Mouse (Mus musculus): ENCODE results near the gene Tmem140.

The Tmem140 gene

GRCm38 (mm10) chr6:34862791-34863403 lies at the start of gene Tmem140:
Tmem140 (plus strand) TSS chr6:34863146.
- DNase-seq (ENCODE audit: low read depth, low spot score) = peak; percentile 77

- DNase-seq (ENCODE audit: low read depth, low spot score) = peak; percentile 27
These were observed 38.5 kb upstream of the Tmem140 start for GRCm38 (mm10) chr6:34824406-34824805.

- no peak for DNase-seq (ENCODE audit: low read depth, low spot score)
These were observed 30.6 kb upstream of the Tmem140 start for GRCm38 (mm10) chr6:34832352-34832751.

GRCm38 (mm10) chr6:34861546-34862053 lies 1.3 kb upstream of the Tmem140 start:
- no peak for DNase-seq (ENCODE audit: low read depth, low spot score)

- peak; percentile 38 for DNase-seq (ENCODE audit: low read depth, low spot score)
These were observed 565 bp upstream of the Tmem140 start for GRCm38 (mm10) chr6:34862381-34862780.

- no peak for DNase-seq (ENCODE audit: low read depth, low spot score)
These were observed 1.0 kb downstream of the Tmem140 start for GRCm38 (mm10) chr6:34863786-34864514.

- DNase-seq (ENCODE audit: low read depth, low spot score) = no peak
These were observed 2.3 kb downstream of the Tmem140 start for GRCm38 (mm10) chr6:34865213-34865612.

- peak; percentile 90 for DNase-seq (ENCODE audit: low read depth, low spot score)
These were observed 3.0 kb downstream of the Tmem140 start for GRCm38 (mm10) chr6:34865711-34866593.

GRCm38 (mm10) chr6:34866786-34867185 lies 3.8 kb downstream of the Tmem140 start:
- peak; percentile 71 for DNase-seq (ENCODE audit: low read depth, low spot score)

GRCm38 (mm10) chr6:34867301-34867994 lies 4.5 kb downstream of the Tmem140 start:
- DNase-seq (ENCODE audit: low read depth, low spot score) = no peak

GRCm38 (mm10) chr6:34867995-34868350 lies 5.0 kb downstream of the Tmem140 start:
- DNase-seq (ENCODE audit: low read depth, low spot score) = no peak

- DNase-seq (ENCODE audit: low read depth, low spot score) = peak; percentile 53
These were observed 5.7 kb downstream of the Tmem140 start for GRCm38 (mm10) chr6:34868507-34869217.

- peak; percentile 72 for DNase-seq (ENCODE audit: low read depth, low spot score)
These were observed 6.4 kb downstream of the Tmem140 start for GRCm38 (mm10) chr6:34869225-34869915.

GRCm38 (mm10) chr6:34870136-34870535 lies 7.2 kb downstream of the Tmem140 start:
- DNase-seq (ENCODE audit: low read depth, low spot score) = no peak

GRCm38 (mm10) chr6:34870724-34871123 lies 7.8 kb downstream of the Tmem140 start:
- DNase-seq (ENCODE audit: low read depth, low spot score) = peak; percentile 70

- DNase-seq (ENCODE audit: low read depth, low spot score) = no peak
These were observed 9.0 kb downstream of the Tmem140 start for GRCm38 (mm10) chr6:34871929-34872328.

- no peak for DNase-seq (ENCODE audit: low read depth, low spot score)
These were observed 9.9 kb downstream of the Tmem140 start for GRCm38 (mm10) chr6:34872871-34873270.

GRCm38 (mm10) chr6:34874101-34874921 lies 11.4 kb downstream of the Tmem140 start:
- DNase-seq (ENCODE audit: low read depth, low spot score) = no peak

GRCm38 (mm10) chr6:34875268-34875761 lies 12.4 kb downstream of the Tmem140 start:
- DNase-seq (ENCODE audit: low read depth, low spot score) = no peak
